Comparison of ENCODE assay signal across 9 mouse cellular contexts in the genomic region with DNA sequence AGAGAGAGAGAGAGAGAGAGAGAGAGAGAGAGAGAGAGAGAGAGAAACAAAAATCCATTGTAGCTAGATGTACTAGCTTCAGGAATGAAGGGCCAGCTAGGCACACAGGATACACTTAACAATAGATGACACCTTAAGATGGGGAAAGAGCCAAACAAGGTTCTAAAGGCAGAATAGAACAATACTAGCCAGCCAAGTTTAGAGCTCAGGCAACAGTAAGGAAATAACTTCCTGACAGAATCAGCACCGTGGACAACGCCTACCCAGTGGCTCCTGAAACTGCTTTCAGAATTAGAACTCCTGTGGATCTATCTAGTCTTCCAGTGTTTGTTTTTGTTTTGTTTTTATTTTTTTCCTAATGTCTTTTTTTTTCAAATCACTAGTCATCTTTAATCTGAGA. TPM values are rescaled to one million over a fixed set of nuclear protein-coding genes. Genes with fewer than 3 reads are reported as not detected.
A peak's percentile ranks its signal among the peaks of the same experiment; 100 is the strongest.
DNase-seq lines count a peak whose midpoint lies in the region; ATAC-seq lines count a peak whose summit lies in the region.
"Had no signal": no experiment of that assay in that cellular context is flagged by ENCODE, and none has a peak within 500 bp of the region (broad histone marks: within the 10 kb centered on the region; RNA-seq: fewer than 3 reads in every experiment).

No protein-coding gene starts in this region.

- 2% methylated on average over 2 of the region's 2 CpGs for WGBS in embryonic facial prominence, embryonic 10.5 days
- WGBS in midbrain, embryonic 14.5 days: 16% methylated on average over 2 of the region's 2 CpGs

- H3K36me3 ChIP-seq in embryonic facial prominence, embryonic 10.5 days (replicated peaks): no peaks in the 10 kb centered on the region
- no peaks in the 10 kb centered on the region for H3K36me3 ChIP-seq in midbrain, embryonic 14.5 days (ENCODE audit: control insufficient read depth, insufficient read depth, low read length)
- H3K36me3 ChIP-seq: embryonic facial prominence, embryonic 13.5 days had no signal

- peak; percentile 26 for DNase-seq in kidney, postnatal 14 days
- no peak for DNase-seq in kidney, adult 18-20 months
- peak; percentile 38 for DNase-seq in ZHBTc4 (ENCODE audit: low read depth, low spot score)
- peak; percentile 52 for DNase-seq in embryonic facial prominence, embryonic 10.5 days (ENCODE audit: low spot score)
- peak; percentile 45 for DNase-seq in midbrain, embryonic 14.5 days
- no peak for DNase-seq in urinary bladder, adult 18-20 months (ENCODE audit: low spot score in 2 of 2)
- DNase-seq in urinary bladder, postnatal 4 days (ENCODE audit: low spot score in 2 of 2): no peak

- H3K4me1 ChIP-seq in embryonic facial prominence, embryonic 10.5 days: peaks cover 27% of the 10 kb centered on the region
- peaks cover 17% of the 10 kb centered on the region for H3K4me1 ChIP-seq in midbrain, embryonic 14.5 days (ENCODE audit: control insufficient read depth, insufficient read depth, low read length)

- H3K9ac ChIP-seq in midbrain, embryonic 14.5 days (replicated peaks; ENCODE audit: low read length): no peak overlapping the region
- H3K9ac ChIP-seq: embryonic facial prominence, embryonic 13.5 days had no signal

- no peaks in the 10 kb centered on the region for H3K9me3 ChIP-seq in embryonic facial prominence, embryonic 10.5 days
- H3K9me3 ChIP-seq in midbrain, embryonic 14.5 days (ENCODE audit: control insufficient read depth, low read length): no peaks in the 10 kb centered on the region
- H3K9me3 ChIP-seq: embryonic facial prominence, embryonic 13.5 days had no signal

- H3K27me3 ChIP-seq in embryonic facial prominence, embryonic 10.5 days (replicated peaks; ENCODE audit: low read depth, poor library complexity, severe bottlenecking): peaks cover 82% of the 10 kb centered on the region
- H3K27me3 ChIP-seq in midbrain, embryonic 14.5 days (ENCODE audit: control insufficient read depth, insufficient read depth, low read length): peaks cover 24% of the 10 kb centered on the region

- H3K4me3 ChIP-seq in embryonic facial prominence, embryonic 10.5 days: no peak overlapping the region
- H3K4me3 ChIP-seq in midbrain, embryonic 14.5 days (replicated peaks; ENCODE audit: low read depth, low read length): no peak overlapping the region
- H3K4me3 ChIP-seq: embryonic facial prominence, embryonic 13.5 days had no signal

- no peak overlapping the region for H3K4me2 ChIP-seq in midbrain, embryonic 14.5 days (ENCODE audit: low read length)
- H3K4me2 ChIP-seq: embryonic facial prominence, embryonic 13.5 days had no signal

- H3K27ac ChIP-seq in embryonic facial prominence, embryonic 10.5 days (replicated peaks): no peak overlapping the region
- no peak overlapping the region for H3K27ac ChIP-seq in midbrain, embryonic 14.5 days (replicated peaks; ENCODE audit: low read depth, low read length)
- H3K27ac ChIP-seq: embryonic facial prominence, embryonic 13.5 days had no signal

- ATAC-seq in midbrain, embryonic 14.5 days (ENCODE audit: low FRiP score, low TSS enrichment): no peak

RNA-seq across cellular contexts. Expression of a gene that starts 4.0 kb away (rescaled TPM):
- 4.5 and 5.2 TPM in 2 replicates for polyA plus RNA-seq in embryonic facial prominence, embryonic 10.5 days (2016; fragmentation: Nextera tagmentation; extraction: Ambion mirVana)
- 1.1 and 3.3 TPM in 2 replicates for polyA plus RNA-seq in midbrain, embryonic 14.5 days (2014; fragmentation: Nextera tagmentation; extraction: Ambion mirVana)

RNA-seq across cellular contexts. Expression of a gene that starts 4.0 kb away (rescaled TPM):
- polyA plus RNA-seq in embryonic facial prominence, embryonic 10.5 days (2016; fragmentation: Nextera tagmentation; extraction: Ambion mirVana): 25.1 and 28.7 TPM in 2 replicates
- 37.0 and 40.2 TPM in 2 replicates for polyA plus RNA-seq in midbrain, embryonic 14.5 days (2014; fragmentation: Nextera tagmentation; extraction: Ambion mirVana)
- polyA plus RNA-seq: testis, adult 2 months had no signal

Comparison
In these comparisons a context has a peak if more than half of its experiments do, and no peak if none do; other contexts are left out.
1. DNase-seq: peak in kidney, postnatal 14 days (single experiment), ZHBTc4 (single experiment), embryonic facial prominence, embryonic 10.5 days (single experiment) and midbrain, embryonic 14.5 days (single experiment); none in kidney, adult 18-20 months (single experiment), urinary bladder, adult 18-20 months (0 of 2) and urinary bladder, postnatal 4 days (0 of 2).